Mouse (Mus musculus): ENCODE results near the gene Nrap. TPM values are rescaled to one million over a fixed set of nuclear protein-coding genes. Genes with fewer than 3 reads are reported as not detected.

The Nrap gene
- polyA plus RNA-seq, 1 experiment from 2014 or later: 0.15 TPM

DNA sequence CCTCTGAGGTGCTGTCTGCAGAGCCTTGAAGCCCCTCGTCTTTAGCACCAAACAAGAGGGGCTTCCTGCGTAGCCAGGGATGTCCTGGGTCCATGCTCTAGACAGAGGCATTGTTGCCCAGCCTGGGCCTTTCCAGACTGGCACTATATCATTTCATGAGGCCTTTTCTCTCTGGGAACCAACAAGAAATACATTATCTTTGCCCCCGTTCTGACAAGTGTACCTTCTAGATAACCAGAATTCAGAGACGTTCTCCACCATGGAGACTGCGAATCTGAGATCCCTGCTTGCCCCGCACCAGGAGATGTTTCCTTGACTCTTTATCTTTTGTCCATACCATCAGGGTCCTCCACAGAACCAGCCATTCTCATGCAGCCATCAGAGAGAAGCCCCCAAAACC is 70.2 kb downstream of the Nrap start:
- ATAC-seq (ENCODE audit: low read depth): no peak
- Histone ChIP-seq H3K27ac (ENCODE audit: low read depth, low read length) (no peak overlapping the region), H3K36me3 (ENCODE audit: control insufficient read depth, insufficient read depth, low read length) (no peaks in the 10 kb centered on the region), H3K4me3 (ENCODE audit: low read depth, low read length) (no peak overlapping the region), H3K4me1 (ENCODE audit: control insufficient read depth, insufficient read depth, low read length) (no peaks in the 10 kb centered on the region), H3K9ac (replicated peaks; ENCODE audit: low read depth, low read length) (no peak overlapping the region), H3K27me3 (ENCODE audit: control insufficient read depth, insufficient read depth, low read length) (no peaks in the 10 kb centered on the region), H3K4me2 (ENCODE audit: low read depth, low read length) (no peak overlapping the region), H3K9me3 (ENCODE audit: control insufficient read depth, low read length) (no peaks in the 10 kb centered on the region)
- WGBS: 84% methylated on average over 6 of the region's 6 CpGs

DNA sequence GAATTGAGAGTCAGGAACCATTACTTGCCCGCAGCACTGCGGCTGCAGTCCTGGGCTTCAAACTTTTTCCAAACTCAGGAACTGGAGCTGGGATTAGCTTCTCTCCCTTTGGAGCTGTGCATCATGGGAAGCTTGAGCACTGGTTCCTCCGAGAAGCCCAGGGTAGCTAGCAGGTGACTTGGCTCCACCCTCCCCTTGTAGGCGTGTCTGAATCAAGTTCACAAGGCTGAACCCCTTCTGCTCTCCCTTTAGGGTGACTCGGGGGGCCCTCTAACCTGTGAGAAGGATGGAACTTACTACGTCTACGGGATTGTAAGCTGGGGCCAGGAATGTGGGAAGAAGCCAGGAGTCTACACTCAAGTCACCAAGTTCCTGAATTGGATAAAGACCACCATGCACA is 70.6 kb downstream of the Nrap start:
- H3K9ac ChIP-seq (replicated peaks; ENCODE audit: low read depth, low read length): no peak overlapping the region
- no peaks in the 10 kb centered on the region for H3K27me3 ChIP-seq (ENCODE audit: control insufficient read depth, insufficient read depth, low read length)
- no peak overlapping the region for H3K4me3 ChIP-seq (ENCODE audit: low read depth, low read length)
- H3K36me3 ChIP-seq (ENCODE audit: control insufficient read depth, insufficient read depth, low read length): no peaks in the 10 kb centered on the region
- no peaks in the 10 kb centered on the region for H3K9me3 ChIP-seq (ENCODE audit: control insufficient read depth, low read length)
- 93% methylated on average over 7 of the region's 7 CpGs for WGBS
- ATAC-seq (ENCODE audit: low read depth): no peak
- H3K4me1 ChIP-seq (ENCODE audit: control insufficient read depth, insufficient read depth, low read length): no peaks in the 10 kb centered on the region
- no peak overlapping the region for H3K27ac ChIP-seq (ENCODE audit: low read depth, low read length)
- no peak overlapping the region for H3K4me2 ChIP-seq (ENCODE audit: low read depth, low read length)

DNA sequence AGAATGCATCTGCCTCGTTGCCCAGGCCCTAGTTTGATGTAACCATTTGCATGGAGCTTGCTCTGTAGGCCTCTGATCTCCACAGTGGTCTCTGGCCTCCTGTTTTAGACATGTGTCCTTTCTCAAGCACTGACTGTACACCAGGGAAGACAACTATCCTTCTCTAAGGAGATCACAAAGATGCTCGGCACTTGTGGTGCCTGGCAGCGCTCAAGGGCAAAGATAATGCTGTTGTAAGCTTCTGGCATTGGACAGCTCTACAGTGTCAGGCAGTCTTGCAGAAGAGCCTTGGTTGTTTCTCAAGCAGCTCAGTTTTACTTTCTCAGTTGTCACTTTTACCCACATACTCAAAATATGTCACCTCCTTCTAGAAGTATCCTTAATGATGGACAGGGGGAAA is 73.3 kb downstream of the Nrap start:
- Histone ChIP-seq H3K27me3 (ENCODE audit: control insufficient read depth, insufficient read depth, low read length) (no peaks in the 10 kb centered on the region), H3K9me3 (ENCODE audit: control insufficient read depth, low read length) (no peaks in the 10 kb centered on the region), H3K4me1 (ENCODE audit: control insufficient read depth, insufficient read depth, low read length) (no peaks in the 10 kb centered on the region), H3K4me2 (ENCODE audit: low read depth, low read length) (no peak overlapping the region), H3K36me3 (ENCODE audit: control insufficient read depth, insufficient read depth, low read length) (no peaks in the 10 kb centered on the region), H3K4me3 (ENCODE audit: low read depth, low read length) (no peak overlapping the region), H3K9ac (replicated peaks; ENCODE audit: low read depth, low read length) (no peak overlapping the region), H3K27ac (ENCODE audit: low read depth, low read length) (no peak overlapping the region)
- no peak for ATAC-seq (ENCODE audit: low read depth)
- 86% methylated on average over 3 of the region's 3 CpGs for WGBS

DNA sequence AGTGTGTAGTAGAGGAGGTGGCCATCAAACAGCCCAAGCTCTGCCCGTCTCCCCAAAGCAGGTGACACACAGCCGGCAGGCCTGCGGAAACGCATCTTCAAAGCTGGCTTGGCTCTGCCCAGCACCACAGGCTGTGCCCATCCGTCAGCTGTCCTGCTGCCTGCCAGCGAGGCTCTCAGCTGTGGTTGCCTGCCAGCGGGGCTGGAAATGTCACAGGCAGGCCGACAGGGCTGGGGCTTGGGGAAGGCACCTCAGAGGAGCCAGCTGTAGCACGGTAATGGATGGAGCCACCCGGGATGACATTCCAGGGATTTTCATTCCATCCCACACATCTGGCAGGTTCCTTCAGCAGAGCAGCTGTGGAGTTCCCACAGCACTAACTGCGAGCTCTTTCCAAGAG is 89.0 kb downstream of the Nrap start:
- no peaks in the 10 kb centered on the region for H3K36me3 ChIP-seq (ENCODE audit: control insufficient read depth, insufficient read depth, low read length)
- no peaks in the 10 kb centered on the region for H3K27me3 ChIP-seq (ENCODE audit: control insufficient read depth, insufficient read depth, low read length)
- no peak overlapping the region for H3K9ac ChIP-seq (replicated peaks; ENCODE audit: low read depth, low read length)
- no peak overlapping the region for H3K4me2 ChIP-seq (ENCODE audit: low read depth, low read length)
- H3K4me3 ChIP-seq (ENCODE audit: low read depth, low read length): no peak overlapping the region
- no peak for ATAC-seq (ENCODE audit: low read depth)
- H3K27ac ChIP-seq (ENCODE audit: low read depth, low read length): no peak overlapping the region
- no peaks in the 10 kb centered on the region for H3K4me1 ChIP-seq (ENCODE audit: control insufficient read depth, insufficient read depth, low read length)
- WGBS: 59% methylated on average over 11 of the region's 11 CpGs
- no peaks in the 10 kb centered on the region for H3K9me3 ChIP-seq (ENCODE audit: control insufficient read depth, low read length)

DNA sequence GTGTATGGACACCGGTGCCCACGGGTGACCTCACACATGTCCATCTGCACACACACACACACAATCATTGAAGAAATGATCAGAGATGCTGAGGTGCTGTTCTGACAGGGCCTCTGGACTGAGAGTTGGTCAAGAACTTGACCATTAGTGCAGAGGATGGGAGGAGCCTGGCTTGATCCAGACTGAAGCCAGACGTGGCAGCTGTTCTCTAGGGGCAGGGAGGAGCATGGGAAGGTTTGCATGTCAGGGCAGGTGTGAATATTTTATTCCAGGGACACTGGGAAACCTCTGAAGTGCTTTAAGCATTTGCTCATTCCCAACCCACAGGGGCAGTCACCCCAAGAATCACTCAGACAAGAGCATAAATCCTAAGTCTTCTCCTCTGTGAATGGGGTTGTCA is 92.6 kb downstream of the Nrap start:
- no peak overlapping the region for H3K9ac ChIP-seq (replicated peaks; ENCODE audit: low read depth, low read length)
- ATAC-seq (ENCODE audit: low read depth): no peak
- 61% methylated on average over 3 of the region's 3 CpGs for WGBS
- H3K27ac ChIP-seq (ENCODE audit: low read depth, low read length): no peak overlapping the region
- H3K9me3 ChIP-seq (ENCODE audit: control insufficient read depth, low read length): no peaks in the 10 kb centered on the region
- H3K4me3 ChIP-seq (ENCODE audit: low read depth, low read length): no peak overlapping the region
- H3K36me3 ChIP-seq (ENCODE audit: control insufficient read depth, insufficient read depth, low read length): no peaks in the 10 kb centered on the region
- H3K27me3 ChIP-seq (ENCODE audit: control insufficient read depth, insufficient read depth, low read length): no peaks in the 10 kb centered on the region
- 0 out of 2 replicates have a peak, but pooled peaks cover 4% of the 10 kb centered on the region for H3K4me1 ChIP-seq (ENCODE audit: control insufficient read depth, insufficient read depth, low read length)
- no peak overlapping the region for H3K4me2 ChIP-seq (ENCODE audit: low read depth, low read length)

DNA sequence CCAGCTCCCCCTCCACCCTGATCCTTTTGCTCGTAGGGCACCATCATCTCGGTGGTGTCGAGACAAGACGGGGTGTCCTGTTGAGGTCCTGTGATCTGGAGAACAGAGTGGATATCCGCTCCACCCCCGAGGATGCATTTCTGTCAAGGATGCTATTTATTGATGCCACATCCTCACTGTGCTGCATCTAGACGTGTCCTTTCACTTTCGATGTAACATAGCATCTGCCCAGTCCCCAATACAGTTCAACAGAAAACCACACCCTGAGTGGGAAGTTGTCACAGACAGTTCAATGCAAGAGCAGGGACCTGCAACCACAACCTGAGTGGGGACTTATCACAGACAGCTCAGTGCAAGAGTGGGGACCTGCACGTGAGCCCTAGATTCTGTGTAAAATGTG is 93.2 kb downstream of the Nrap start:
- H3K27me3 ChIP-seq (ENCODE audit: control insufficient read depth, insufficient read depth, low read length): no peaks in the 10 kb centered on the region
- H3K27ac ChIP-seq (ENCODE audit: low read depth, low read length): no peak overlapping the region
- no peaks in the 10 kb centered on the region for H3K36me3 ChIP-seq (ENCODE audit: control insufficient read depth, insufficient read depth, low read length)
- H3K4me1 ChIP-seq (ENCODE audit: control insufficient read depth, insufficient read depth, low read length): 0 out of 2 replicates have a peak, but pooled peaks cover 4% of the 10 kb centered on the region
- no peak overlapping the region for H3K4me2 ChIP-seq (ENCODE audit: low read depth, low read length)
- WGBS: 88% methylated on average over 9 of the region's 9 CpGs
- H3K9ac ChIP-seq (replicated peaks; ENCODE audit: low read depth, low read length): no peak overlapping the region
- H3K9me3 ChIP-seq (ENCODE audit: control insufficient read depth, low read length): no peaks in the 10 kb centered on the region
- H3K4me3 ChIP-seq (ENCODE audit: low read depth, low read length): no peak overlapping the region
- no peak for ATAC-seq (ENCODE audit: low read depth)

DNA sequence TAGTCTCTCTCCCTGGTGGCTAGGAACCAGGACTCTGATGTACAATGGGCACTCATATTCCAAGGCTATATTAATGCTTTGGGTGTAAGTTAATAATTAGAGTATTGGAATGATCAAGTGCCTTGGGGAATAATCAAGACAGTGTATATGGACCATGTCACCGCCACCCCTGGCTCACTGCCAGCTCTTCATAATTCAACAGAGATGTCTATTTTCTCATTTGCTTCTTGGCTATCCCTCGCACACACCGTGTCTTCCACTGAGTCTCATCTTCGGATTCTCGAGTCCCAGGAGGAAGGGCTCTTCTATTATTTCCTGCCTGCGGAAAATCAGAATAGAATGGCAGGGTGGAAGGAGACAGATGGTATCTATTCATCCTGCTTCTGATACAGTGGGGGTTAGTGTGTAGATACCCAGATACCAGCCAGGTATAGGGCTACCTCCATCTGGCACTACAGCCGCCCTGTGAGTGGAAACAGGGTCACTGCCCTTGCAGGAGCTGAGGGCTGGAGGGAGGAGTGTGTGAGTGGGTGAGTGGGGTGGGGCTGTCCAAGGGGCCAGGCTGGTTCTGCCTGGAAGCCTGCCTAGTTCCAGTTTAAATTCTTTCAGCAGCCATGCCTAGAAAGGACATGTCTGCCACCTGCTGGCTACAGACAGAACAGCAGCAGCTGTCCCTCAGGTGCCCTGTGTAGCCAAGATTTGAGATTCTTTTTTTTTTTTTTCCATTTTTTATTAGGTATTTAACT is 95.0 kb downstream of the Nrap start:
- Histone ChIP-seq H3K4me2 (ENCODE audit: low read depth, low read length) (no peak overlapping the region), H3K36me3 (ENCODE audit: control insufficient read depth, insufficient read depth, low read length) (no peaks in the 10 kb centered on the region), H3K9me3 (ENCODE audit: control insufficient read depth, low read length) (no peaks in the 10 kb centered on the region), H3K27ac (ENCODE audit: low read depth, low read length) (no peak overlapping the region), H3K9ac (replicated peaks; ENCODE audit: low read depth, low read length) (no peak overlapping the region), H3K4me3 (ENCODE audit: low read depth, low read length) (no peak overlapping the region), H3K4me1 (ENCODE audit: control insufficient read depth, insufficient read depth, low read length) (0 out of 2 replicates have a peak, but pooled peaks cover 4% of the 10 kb centered on the region), H3K27me3 (ENCODE audit: control insufficient read depth, insufficient read depth, low read length) (no peaks in the 10 kb centered on the region)
- ATAC-seq (ENCODE audit: low read depth): peak; percentile 82
- 28% methylated on average over 7 of the region's 7 CpGs for WGBS

DNA sequence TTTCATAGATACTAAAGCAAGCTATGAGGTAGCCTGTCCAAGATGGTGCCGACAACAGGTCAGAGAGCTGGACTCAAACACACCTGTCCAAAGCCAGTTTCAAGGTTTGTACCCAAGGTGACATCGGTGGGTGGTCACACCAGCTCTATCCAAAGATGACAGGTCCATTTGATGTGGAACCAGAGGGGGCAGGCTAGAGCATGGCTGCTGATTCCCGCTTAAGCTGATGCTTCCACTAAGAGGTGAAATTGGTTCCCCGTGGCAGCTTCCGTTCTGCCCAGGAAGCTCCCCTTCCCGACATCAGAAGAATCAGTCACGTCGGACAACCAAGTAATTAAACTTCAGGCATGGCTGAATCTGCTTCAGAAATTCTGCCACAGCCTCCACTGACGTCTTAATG is 97.5 kb downstream of the Nrap start:
- WGBS: 62% methylated on average over 9 of the region's 9 CpGs
- no peaks in the 10 kb centered on the region for H3K27me3 ChIP-seq (ENCODE audit: control insufficient read depth, insufficient read depth, low read length)
- H3K9ac ChIP-seq (replicated peaks; ENCODE audit: low read depth, low read length): no peak overlapping the region
- ATAC-seq (ENCODE audit: low read depth): no peak
- no peak overlapping the region for H3K4me3 ChIP-seq (ENCODE audit: low read depth, low read length)
- no peak overlapping the region for H3K27ac ChIP-seq (ENCODE audit: low read depth, low read length)
- no peak overlapping the region for H3K4me2 ChIP-seq (ENCODE audit: low read depth, low read length)
- H3K9me3 ChIP-seq (ENCODE audit: control insufficient read depth, low read length): no peaks in the 10 kb centered on the region
- H3K4me1 ChIP-seq (ENCODE audit: control insufficient read depth, insufficient read depth, low read length): 0 out of 2 replicates have a peak, but pooled peaks cover 4% of the 10 kb centered on the region
- no peaks in the 10 kb centered on the region for H3K36me3 ChIP-seq (ENCODE audit: control insufficient read depth, insufficient read depth, low read length)

DNA sequence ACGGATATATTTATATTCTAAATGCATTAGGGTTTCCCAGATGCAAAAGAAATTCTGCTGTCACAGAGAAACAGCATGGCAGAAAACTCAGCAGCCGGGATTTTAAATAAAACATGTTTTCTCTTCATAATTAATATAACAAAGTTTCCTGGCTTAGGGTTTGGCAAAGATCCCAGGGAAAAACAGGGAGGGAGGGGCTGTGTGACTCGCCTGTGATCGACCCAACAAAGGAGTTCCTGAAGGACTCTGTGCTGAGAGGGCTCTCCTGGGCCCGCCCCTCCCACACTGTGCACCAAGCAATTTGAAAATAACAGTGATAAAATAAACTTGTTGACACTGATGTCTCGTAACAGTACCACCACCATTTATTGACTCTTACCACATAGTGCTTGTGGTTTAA is 97.9 kb downstream of the Nrap start:
- Histone ChIP-seq H3K27me3 (ENCODE audit: control insufficient read depth, insufficient read depth, low read length) (no peaks in the 10 kb centered on the region), H3K4me2 (ENCODE audit: low read depth, low read length) (no peak overlapping the region), H3K9ac (replicated peaks; ENCODE audit: low read depth, low read length) (no peak overlapping the region), H3K27ac (ENCODE audit: low read depth, low read length) (no peak overlapping the region), H3K4me3 (ENCODE audit: low read depth, low read length) (no peak overlapping the region), H3K4me1 (ENCODE audit: control insufficient read depth, insufficient read depth, low read length) (0 out of 2 replicates have a peak, but pooled peaks cover 4% of the 10 kb centered on the region), H3K9me3 (ENCODE audit: control insufficient read depth, low read length) (no peaks in the 10 kb centered on the region), H3K36me3 (ENCODE audit: control insufficient read depth, insufficient read depth, low read length) (no peaks in the 10 kb centered on the region)
- WGBS: 62% methylated on average over 6 of the region's 6 CpGs
- ATAC-seq (ENCODE audit: low read depth): no peak

All from neural tube, embryonic 14.5 days (tissue).